Mouse (Mus musculus): ENCODE measurements at regions not wholly inside any gene's neighbourhood (a gene's known extent, or its start where the extent isn't known, plus 50 kb on each side); places are given as distances from the start of the nearest gene placed in this dataset.

DNA sequence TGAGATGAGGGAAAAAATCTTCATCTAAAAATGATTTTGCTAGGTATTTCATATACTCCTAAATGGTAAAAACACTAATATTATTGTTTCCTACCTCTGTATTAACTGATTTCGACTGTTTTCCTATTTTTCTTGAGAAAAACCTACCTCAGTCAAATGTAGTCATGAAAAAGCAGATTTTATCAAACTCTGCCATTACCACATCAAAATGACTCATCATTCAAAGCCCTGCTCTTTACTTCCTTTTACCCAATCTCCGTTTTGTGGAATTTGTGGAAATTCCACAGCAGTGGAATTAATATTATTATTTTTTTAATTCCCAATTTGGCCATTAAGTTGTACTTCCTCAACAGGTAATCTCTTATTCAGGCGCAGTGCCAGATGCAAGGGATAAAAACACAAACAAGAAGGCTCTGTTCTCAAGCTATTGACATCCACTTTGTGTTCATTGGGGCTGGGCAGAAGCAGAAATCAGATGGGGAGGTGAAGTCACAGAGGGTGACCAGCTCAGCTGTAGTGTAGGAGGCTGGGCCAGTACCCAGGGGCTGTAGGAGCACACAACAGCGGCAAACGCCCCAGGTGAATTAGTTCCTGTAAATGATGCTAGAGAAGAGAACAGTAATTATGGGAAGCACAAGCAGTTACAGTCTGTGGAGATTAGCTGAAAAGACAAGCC, 138.2 kb upstream of the Mocs2 start:
- H3K27ac ChIP-seq (replicated peaks) = no peak overlapping the region
- no peak for ATAC-seq (ENCODE audit: extremely low read depth, insufficient number of reproducible peaks, low FRiP score, low TSS enrichment)
- WGBS = 66% methylated on average over 5 of the region's 5 CpGs

DNA sequence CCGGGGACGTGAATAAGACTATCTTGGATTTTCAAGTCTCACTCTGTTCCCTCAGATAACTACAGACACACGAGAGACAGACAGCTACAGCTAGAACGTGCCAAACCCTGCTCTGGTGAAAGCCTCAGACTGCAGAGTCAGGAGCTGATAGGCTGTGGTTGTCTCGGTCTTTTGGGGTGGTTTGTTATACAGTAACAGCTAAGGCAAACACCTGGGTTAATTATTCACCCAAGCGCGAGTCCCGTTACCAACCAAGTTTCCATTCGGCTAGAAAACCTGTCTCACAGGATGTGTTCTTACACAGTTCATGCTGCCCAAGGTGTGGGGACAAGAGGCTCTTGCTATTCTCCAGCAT, 137.7 kb upstream of the Mocs2 start:
- Histone ChIP-seq H3K4me2 (no peak overlapping the region), H3K36me3 (no peaks in the 10 kb centered on the region), H3K4me3 (no peak overlapping the region), H3K27me3 (replicated peaks) (no peaks in the 10 kb centered on the region), H3K9me3 (no peaks in the 10 kb centered on the region), H3K27ac (replicated peaks) (no peak overlapping the region), H3K4me1 (peaks cover 11% of the 10 kb centered on the region), H3K9ac (no peak overlapping the region)
- WGBS = 45% methylated on average over 9 of the region's 9 CpGs
- ATAC-seq (ENCODE audit: extremely low read depth, insufficient number of reproducible peaks, low FRiP score, low TSS enrichment) = no peak

More for the DNA sequence above, 138.2 kb upstream of the Mocs2 start:
- Histone ChIP-seq H3K9me3 (no peaks in the 10 kb centered on the region), H3K4me1 (peaks cover 11% of the 10 kb centered on the region), H3K36me3 (no peaks in the 10 kb centered on the region), H3K27me3 (replicated peaks) (no peaks in the 10 kb centered on the region), H3K9ac (no peak overlapping the region), H3K4me2 (no peak overlapping the region), H3K4me3 (no peak overlapping the region)

DNA sequence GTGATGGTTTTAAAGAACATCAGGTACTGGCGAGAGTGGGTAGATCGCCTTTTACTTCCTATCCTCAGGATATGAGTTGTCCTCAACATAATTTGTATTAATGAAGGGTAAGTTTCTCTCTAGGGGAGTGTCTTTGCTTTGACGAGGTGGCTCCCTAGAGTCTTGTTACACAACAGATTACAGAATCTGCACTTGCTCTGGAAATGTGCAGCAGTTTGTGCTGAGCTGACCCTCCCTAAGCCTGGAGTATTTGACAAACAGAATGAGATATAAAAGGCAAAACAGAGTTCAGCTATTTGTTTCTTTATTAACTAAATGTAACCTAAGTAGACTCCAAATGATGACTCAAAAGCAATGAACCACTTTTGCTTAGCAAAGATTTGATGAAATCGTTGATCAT, 136.8 kb upstream of the Mocs2 start:
- 63% methylated on average over 4 of the region's 4 CpGs for WGBS
- no peaks in the 10 kb centered on the region for H3K9me3 ChIP-seq
- ATAC-seq (ENCODE audit: extremely low read depth, insufficient number of reproducible peaks, low FRiP score, low TSS enrichment) = no peak

GRCm38 (mm10) chr13:114681887-114682286, 136.1 kb upstream of the Mocs2 start:
- peaks cover 11% of the 10 kb centered on the region for H3K4me1 ChIP-seq
- 57% methylated on average over 4 of the region's 4 CpGs for WGBS

More for the DNA sequence above, 136.8 kb upstream of the Mocs2 start:
- Histone ChIP-seq H3K4me2 (no peak overlapping the region), H3K27me3 (replicated peaks) (no peaks in the 10 kb centered on the region), H3K27ac (replicated peaks) (no peak overlapping the region), H3K4me3 (no peak overlapping the region), H3K36me3 (no peaks in the 10 kb centered on the region), H3K4me1 (peaks cover 11% of the 10 kb centered on the region), H3K9ac (no peak overlapping the region)

GRCm38 (mm10) chr13:114682891-114683290, 135.1 kb upstream of the Mocs2 start:
- Histone ChIP-seq H3K27me3 (replicated peaks) (no peaks in the 10 kb centered on the region), H3K9me3 (no peaks in the 10 kb centered on the region)
- ATAC-seq (ENCODE audit: extremely low read depth, insufficient number of reproducible peaks, low FRiP score, low TSS enrichment) = no peak

More at GRCm38 (mm10) chr13:114681887-114682286, 136.1 kb upstream of the Mocs2 start:
- Histone ChIP-seq H3K27ac (replicated peaks) (0 out of 2 replicates have a peak overlapping the region, but pooled peaks have one; percentile 5), H3K36me3 (no peaks in the 10 kb centered on the region), H3K9me3 (no peaks in the 10 kb centered on the region), H3K9ac (no peak overlapping the region), H3K27me3 (replicated peaks) (no peaks in the 10 kb centered on the region), H3K4me3 (no peak overlapping the region), H3K4me2 (no peak overlapping the region)
- no peak for ATAC-seq (ENCODE audit: extremely low read depth, insufficient number of reproducible peaks, low FRiP score, low TSS enrichment)

DNA sequence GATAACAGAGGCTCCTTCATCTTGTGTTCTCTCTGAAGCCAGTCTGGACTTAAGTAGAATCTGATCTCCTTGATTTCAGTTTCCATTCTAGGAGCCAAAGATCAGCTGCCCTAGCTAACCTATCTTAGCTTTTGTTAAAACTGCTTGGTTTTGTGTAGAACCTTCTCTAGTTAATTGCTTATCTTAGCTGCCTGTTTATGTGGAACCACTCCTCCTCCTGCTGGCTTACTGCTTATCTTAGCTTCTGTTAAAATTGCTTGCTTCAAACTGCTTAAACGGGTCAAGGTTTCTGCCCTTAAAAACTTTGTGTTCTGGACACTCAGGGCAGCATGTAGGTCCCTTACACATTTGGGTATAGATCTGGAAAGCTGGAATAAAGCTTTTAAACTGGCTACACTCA, 133.7 kb upstream of the Mocs2 start:
- no peak overlapping the region for H3K4me3 ChIP-seq
- 22% methylated on average over 1 of the region's 1 CpGs for WGBS
- H3K9me3 ChIP-seq = no peaks in the 10 kb centered on the region
- no peak overlapping the region for H3K27ac ChIP-seq (replicated peaks)
- H3K4me1 ChIP-seq = peaks cover 11% of the 10 kb centered on the region
- no peaks in the 10 kb centered on the region for H3K27me3 ChIP-seq (replicated peaks)
- no peak overlapping the region for H3K9ac ChIP-seq
- H3K36me3 ChIP-seq = no peaks in the 10 kb centered on the region
- no peak overlapping the region for H3K4me2 ChIP-seq
- ATAC-seq (ENCODE audit: extremely low read depth, insufficient number of reproducible peaks, low FRiP score, low TSS enrichment) = no peak

More at GRCm38 (mm10) chr13:114682891-114683290, 135.1 kb upstream of the Mocs2 start:
- Histone ChIP-seq H3K27ac (replicated peaks) (0 out of 2 replicates have a peak overlapping the region, but pooled peaks have one; percentile 5), H3K36me3 (no peaks in the 10 kb centered on the region), H3K4me2 (no peak overlapping the region), H3K4me1 (peaks cover 11% of the 10 kb centered on the region), H3K4me3 (no peak overlapping the region), H3K9ac (no peak overlapping the region)
- 79% methylated on average over 5 of the region's 5 CpGs for WGBS

GRCm38 (mm10) chr13:114685368-114685767, 132.7 kb upstream of the Mocs2 start:
- H3K27me3 ChIP-seq (replicated peaks) = no peaks in the 10 kb centered on the region
- WGBS = 76% methylated on average over 4 of the region's 4 CpGs

DNA sequence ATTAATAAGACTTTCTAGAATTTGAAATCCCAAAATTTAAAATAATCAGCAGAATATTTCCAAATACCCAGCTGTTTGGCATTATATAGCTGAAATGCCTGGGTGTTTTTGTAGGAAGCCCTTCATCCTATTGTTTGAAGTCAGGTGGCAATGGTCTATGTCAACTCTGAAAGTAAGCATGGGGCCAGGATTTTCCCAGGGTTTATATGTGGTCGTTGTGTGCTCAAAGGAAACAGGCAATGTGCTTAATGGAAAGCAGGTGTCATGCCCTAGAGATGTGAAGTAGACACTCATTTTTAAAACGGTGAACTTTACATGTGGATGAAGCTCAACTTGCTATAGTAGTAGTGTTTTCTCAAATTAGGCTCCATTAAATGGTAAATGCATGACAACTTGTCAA, 105.4 kb upstream of the Mocs2 start:
- Histone ChIP-seq H3K9me3 (0 out of 2 replicates have a peak, but pooled peaks cover 4% of the 10 kb centered on the region), H3K27ac (replicated peaks) (no peak overlapping the region), H3K4me1 (no peaks in the 10 kb centered on the region), H3K9ac (no peak overlapping the region), H3K27me3 (replicated peaks) (no peaks in the 10 kb centered on the region), H3K36me3 (no peaks in the 10 kb centered on the region), H3K4me3 (no peak overlapping the region), H3K4me2 (no peak overlapping the region)
- no peak for ATAC-seq (ENCODE audit: extremely low read depth, insufficient number of reproducible peaks, low FRiP score, low TSS enrichment)
- 51% methylated on average over 2 of the region's 2 CpGs for WGBS

More at GRCm38 (mm10) chr13:114685368-114685767, 132.7 kb upstream of the Mocs2 start:
- Histone ChIP-seq H3K9me3 (no peaks in the 10 kb centered on the region), H3K4me1 (peaks cover 7% of the 10 kb centered on the region), H3K9ac (no peak overlapping the region), H3K4me2 (no peak overlapping the region), H3K36me3 (no peaks in the 10 kb centered on the region), H3K4me3 (no peak overlapping the region), H3K27ac (replicated peaks) (no peak overlapping the region)
- ATAC-seq (ENCODE audit: extremely low read depth, insufficient number of reproducible peaks, low FRiP score, low TSS enrichment) = no peak

DNA sequence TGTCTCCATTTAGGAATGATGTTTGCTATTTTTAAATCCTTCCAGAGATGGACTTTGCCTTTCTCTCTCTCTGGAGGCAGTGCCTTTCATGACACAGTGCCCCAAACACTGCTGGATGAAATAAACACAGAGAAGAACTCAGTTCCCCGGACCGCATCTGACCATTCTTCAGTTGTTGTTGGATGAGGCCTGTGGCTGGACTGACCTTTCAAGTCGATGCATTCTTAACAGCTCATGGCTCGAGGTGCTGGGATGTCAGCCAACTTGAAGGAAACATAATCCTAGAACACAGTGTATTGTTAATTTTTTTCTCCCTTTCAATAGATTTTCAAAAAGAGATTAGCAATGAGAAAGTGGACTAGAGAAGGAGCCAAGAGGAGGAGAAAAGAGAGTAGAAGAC, 98.3 kb upstream of the Mocs2 start:
- no peaks in the 10 kb centered on the region for H3K9me3 ChIP-seq
- no peaks in the 10 kb centered on the region for H3K4me1 ChIP-seq
- no peak overlapping the region for H3K4me2 ChIP-seq
- no peaks in the 10 kb centered on the region for H3K27me3 ChIP-seq (replicated peaks)
- ATAC-seq (ENCODE audit: extremely low read depth, insufficient number of reproducible peaks, low FRiP score, low TSS enrichment) = no peak
- 67% methylated on average over 4 of the region's 4 CpGs for WGBS
- H3K4me3 ChIP-seq = no peak overlapping the region
- no peak overlapping the region for H3K9ac ChIP-seq
- no peaks in the 10 kb centered on the region for H3K36me3 ChIP-seq
- no peak overlapping the region for H3K27ac ChIP-seq (replicated peaks)

DNA sequence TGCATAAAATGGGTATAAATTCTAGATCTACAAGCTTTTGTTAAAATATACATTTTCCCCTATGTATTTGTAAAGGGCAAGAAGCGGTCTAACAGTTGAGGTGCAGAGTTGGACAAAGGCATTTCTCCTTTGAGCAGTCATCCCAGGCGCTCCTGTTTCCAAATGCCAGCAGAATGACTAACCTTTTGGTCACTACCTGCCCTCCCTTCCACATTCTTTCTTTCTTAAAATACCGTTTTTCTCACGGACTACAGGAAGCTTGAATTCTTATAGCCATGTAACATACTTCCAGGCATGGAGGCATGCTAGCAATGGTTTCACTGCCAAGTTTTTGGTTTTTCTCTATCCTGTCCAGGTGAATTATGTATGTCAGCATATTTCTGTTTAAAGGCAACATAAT, 91.2 kb upstream of the Mocs2 start:
- H3K27ac ChIP-seq (replicated peaks) = no peak overlapping the region
- no peak overlapping the region for H3K4me3 ChIP-seq
- no peak overlapping the region for H3K4me2 ChIP-seq
- WGBS = 72% methylated on average over 4 of the region's 4 CpGs
- H3K27me3 ChIP-seq (replicated peaks) = no peaks in the 10 kb centered on the region
- H3K9ac ChIP-seq = no peak overlapping the region
- H3K9me3 ChIP-seq = no peaks in the 10 kb centered on the region
- no peaks in the 10 kb centered on the region for H3K4me1 ChIP-seq
- no peak for ATAC-seq (ENCODE audit: extremely low read depth, insufficient number of reproducible peaks, low FRiP score, low TSS enrichment)
- H3K36me3 ChIP-seq = no peaks in the 10 kb centered on the region

DNA sequence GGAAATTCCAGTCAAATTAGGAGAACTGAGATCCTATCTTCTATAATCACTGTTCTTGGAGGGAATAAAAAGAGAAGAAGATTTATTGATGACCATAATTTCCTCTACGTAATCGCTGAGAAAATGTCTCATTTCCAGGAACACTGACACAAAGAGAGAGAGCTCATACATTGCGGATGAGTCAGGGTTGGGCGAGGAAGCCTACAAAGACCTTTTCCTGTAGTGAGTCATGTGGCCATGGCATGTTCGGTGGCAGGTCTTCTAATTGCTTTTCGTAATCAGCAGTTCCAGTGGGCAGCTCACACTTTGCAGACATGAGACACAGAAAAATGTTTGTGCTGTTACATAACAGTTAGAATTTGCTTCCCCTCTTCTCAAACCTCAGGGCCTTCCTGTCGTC, 83.0 kb upstream of the Mocs2 start:
- 76% methylated on average over 7 of the region's 7 CpGs for WGBS

DNA sequence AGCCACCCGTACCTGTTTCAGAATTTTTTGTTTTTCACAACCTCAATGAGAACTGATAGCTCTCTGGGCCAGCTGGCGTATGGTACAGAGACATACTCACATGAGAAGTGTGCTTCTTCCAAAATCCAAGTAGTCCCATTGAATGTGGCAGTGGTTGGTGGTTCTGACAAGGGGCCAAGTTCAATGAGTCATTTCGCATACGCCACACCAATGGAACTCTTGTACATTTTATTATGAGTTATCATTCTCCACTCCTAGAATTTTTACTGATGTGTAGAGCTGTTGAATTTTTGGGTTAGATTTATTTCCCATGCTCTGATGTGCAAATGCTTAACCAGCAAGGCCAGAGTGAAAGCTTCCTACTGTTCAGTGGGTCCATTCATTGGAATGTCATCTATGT, 82.0 kb upstream of the Mocs2 start:
- no peaks in the 10 kb centered on the region for H3K4me1 ChIP-seq
- no peaks in the 10 kb centered on the region for H3K9me3 ChIP-seq
- H3K9ac ChIP-seq = no peak overlapping the region
- H3K4me2 ChIP-seq = no peak overlapping the region
- 83% methylated on average over 4 of the region's 4 CpGs for WGBS
- no peaks in the 10 kb centered on the region for H3K27me3 ChIP-seq (replicated peaks)
- ATAC-seq (ENCODE audit: extremely low read depth, insufficient number of reproducible peaks, low FRiP score, low TSS enrichment) = no peak
- H3K4me3 ChIP-seq = no peak overlapping the region
- H3K27ac ChIP-seq (replicated peaks) = no peak overlapping the region
- H3K36me3 ChIP-seq = no peaks in the 10 kb centered on the region

More for the DNA sequence above, 83.0 kb upstream of the Mocs2 start:
- H3K9me3 ChIP-seq = no peaks in the 10 kb centered on the region
- H3K36me3 ChIP-seq = no peaks in the 10 kb centered on the region
- H3K4me2 ChIP-seq = no peak overlapping the region
- no peak overlapping the region for H3K4me3 ChIP-seq
- ATAC-seq (ENCODE audit: extremely low read depth, insufficient number of reproducible peaks, low FRiP score, low TSS enrichment) = no peak
- no peak overlapping the region for H3K9ac ChIP-seq
- no peaks in the 10 kb centered on the region for H3K4me1 ChIP-seq
- H3K27me3 ChIP-seq (replicated peaks) = no peaks in the 10 kb centered on the region
- no peak overlapping the region for H3K27ac ChIP-seq (replicated peaks)

Data from heart, embryonic 13.5 days (tissue).